Mouse (Mus musculus) cerebral cortex, adult 2 months (tissue): ENCODE measurements around the gene Gm10487.

Experiments
- WGBS: fragments of 180-500 bp; shearing (Covaris S2); methylation state at CpG from one replicate; pipeline ENCODE4 v1.1.7; 2018; 5-methylcytosine and 5-hydroxymethylcytosine counted together

Gene Gm10487

GRCm38 (mm10) chrX:30843369-30843768 lies at the start of gene Gm10487:
TSS of gene Gm10487 (minus strand) at chrX:30843469.
- no CpG with 5 or more reads among the region's 6 CpGs for WGBS
